Mouse (Mus musculus) liver, embryonic 14.5 days (tissue): Measurements from ENCODE around the gene Ankrd55.

Experiments
- CTCF ChIP-seq: IDR thresholded peaks from 2 replicates; pipeline ENCODE4 v1.5.1; 2016; ENCODE audit warnings: antibody characterized with exemption, low read depth, control low read depth
- EP300 ChIP-seq: IDR thresholded peaks from 2 replicates; pipeline ENCODE4 v1.6.1; 2016; ENCODE audit warnings: antibody characterized with exemption, low read depth

- TF ChIP-seq EP300 (no peak), CTCF (peak; percentile 83)
These were observed 28.9 kb upstream of the Ankrd55 start for GRCm38 (mm10) chr13:112259398-112259797.
